Mouse (Mus musculus): ENCODE results near the gene Spag16.
"Not testable (repeated sequence)": the region's sequence is repeated elsewhere in the genome, so short reads cannot be mapped to it uniquely, and the experiment has no call there.

Spag16 gene

GRCm38 (mm10) chr1:69826806-69827703 lies at the start of gene Spag16:
Spag16 (plus strand) TSS chr1:69826970.
- peak; percentile 88 for DNase-seq (ENCODE audit: low spot score)

GRCm38 (mm10) chr1:69785129-69785528 lies 41.6 kb upstream of the Spag16 start:
- peak; percentile 78 for DNase-seq (ENCODE audit: low spot score)

GRCm38 (mm10) chr1:69786716-69787115 lies 40.1 kb upstream of the Spag16 start:
- no peak for DNase-seq (ENCODE audit: low spot score)

GRCm38 (mm10) chr1:69787379-69787778 lies 39.4 kb upstream of the Spag16 start:
- DNase-seq (ENCODE audit: low spot score) = peak; percentile 24

- DNase-seq (ENCODE audit: low spot score) = peak; percentile 91
Observed at GRCm38 (mm10) chr1:69790337-69791250, 36.2 kb upstream of the Spag16 start.

- no peak for DNase-seq (ENCODE audit: low spot score)
Observed at GRCm38 (mm10) chr1:69798948-69799565, 27.7 kb upstream of the Spag16 start.

- no peak for DNase-seq (ENCODE audit: low spot score)
Observed at GRCm38 (mm10) chr1:69810161-69810560, 16.6 kb upstream of the Spag16 start.

GRCm38 (mm10) chr1:69825635-69826034 lies 1.1 kb upstream of the Spag16 start:
- DNase-seq (ENCODE audit: low spot score) = not testable (repeated sequence)

- DNase-seq (ENCODE audit: low spot score) = no peak
Observed at GRCm38 (mm10) chr1:69828872-69829479, 2.2 kb downstream of the Spag16 start.

GRCm38 (mm10) chr1:69830586-69830985 lies 3.8 kb downstream of the Spag16 start:
- DNase-seq (ENCODE audit: low spot score) = no peak

- DNase-seq (ENCODE audit: low spot score) = no peak
Observed at GRCm38 (mm10) chr1:69831002-69831401, 4.2 kb downstream of the Spag16 start.

GRCm38 (mm10) chr1:69833476-69833875 lies 6.7 kb downstream of the Spag16 start:
- DNase-seq (ENCODE audit: low spot score) = not testable (repeated sequence)

- DNase-seq (ENCODE audit: low spot score) = no peak
Observed at GRCm38 (mm10) chr1:69853436-69853835, 26.7 kb downstream of the Spag16 start.

- DNase-seq (ENCODE audit: low spot score) = no peak
Observed at GRCm38 (mm10) chr1:69867776-69868175, 41.0 kb downstream of the Spag16 start.

GRCm38 (mm10) chr1:69956606-69957005 lies 129.8 kb downstream of the Spag16 start:
- DNase-seq (ENCODE audit: low spot score) = no peak

- peak; percentile 4 for DNase-seq (ENCODE audit: low spot score)
Observed at GRCm38 (mm10) chr1:69996874-69997273, 170.1 kb downstream of the Spag16 start.

- DNase-seq (ENCODE audit: low spot score) = no peak
Observed at GRCm38 (mm10) chr1:70012991-70013390, 186.2 kb downstream of the Spag16 start.

- no peak for DNase-seq (ENCODE audit: low spot score)
Observed at GRCm38 (mm10) chr1:70037384-70037783, 210.6 kb downstream of the Spag16 start.

GRCm38 (mm10) chr1:70067404-70067803 lies 240.6 kb downstream of the Spag16 start:
- DNase-seq (ENCODE audit: low spot score) = no peak

GRCm38 (mm10) chr1:70073440-70073839 lies 246.7 kb downstream of the Spag16 start:
- peak; percentile 43 for DNase-seq (ENCODE audit: low spot score)

- DNase-seq (ENCODE audit: low spot score) = peak; percentile 7
Observed at GRCm38 (mm10) chr1:70078806-70079205, 252.0 kb downstream of the Spag16 start.
